Mouse (Mus musculus) forebrain, embryonic 12.5 days (tissue): ENCODE results near the gene Cyp4f39. TPM values are rescaled to one million over a fixed set of nuclear protein-coding genes. Genes with fewer than 3 reads are reported as not detected.

Experiments
- ATAC-seq: fragments of 200-750 bp; cut with Nextera tagmentation; 2 replicates; pipeline ENCODE4 v1.8.0; 2017; ENCODE audit warnings: moderate TSS enrichment; ENCODE audit not compliant: low FRiP score
- H3K27ac ChIP-seq: fragments of 300-500 bp; sonication (generic); 2 replicates; pipeline ENCODE4 v1.5.1; 2016; ENCODE audit warnings: mild to moderate bottlenecking
- H3K27me3 ChIP-seq: fragments of 300-500 bp; sonication (generic); 2 replicates; pipeline ENCODE4 v1.6.1; 2016; ENCODE audit warnings: mild to moderate bottlenecking
- H3K36me3 ChIP-seq: fragments of 300-500 bp; sonication (generic); replicated peaks from 2 replicates; pipeline ENCODE4 v1.6.1; 2016; ENCODE audit warnings: mild to moderate bottlenecking
- H3K4me1 ChIP-seq: fragments of 300-500 bp; sonication (generic); 2 replicates; pipeline ENCODE4 v1.6.1; 2016
- H3K4me2 ChIP-seq: fragments of 300-500 bp; sonication (generic); 2 replicates; pipeline ENCODE4 v1.6.1; 2016; ENCODE audit warnings: mild to moderate bottlenecking, moderate library complexity
- H3K4me3 ChIP-seq: fragments of 300-500 bp; sonication (generic); replicated peaks from 2 replicates; pipeline ENCODE4 v1.5.1; 2016; ENCODE audit warnings: mild to moderate bottlenecking
- H3K9ac ChIP-seq: fragments of 300-500 bp; sonication (generic); 2 replicates; pipeline ENCODE4 v1.6.1; 2016; ENCODE audit warnings: mild to moderate bottlenecking
- H3K9me3 ChIP-seq: fragments of 300-500 bp; sonication (generic); 2 replicates; pipeline ENCODE4 v1.6.1; 2016
- WGBS: fragments of 180-500 bp; shearing (Covaris S2); methylation state at CpG from one replicate; pipeline ENCODE4 v1.1.7; 2016; 5-methylcytosine and 5-hydroxymethylcytosine counted together
- polyA plus RNA-seq: library from polyadenylated mRNA; unstranded; fragments of >200 nt; fragmentation: Nextera tagmentation; extraction: Ambion mirVana; gene quantifications from 2 replicates; pipeline ENCODE4 v1.2.1, GENCODE M21; 2016

Gene Cyp4f39
- polyA plus RNA-seq, 1 experiment from 2014 or later: 0.22 TPM

- no peaks in the 10 kb centered on the region for H3K36me3 ChIP-seq
- H3K27me3 ChIP-seq: no peaks in the 10 kb centered on the region
- 0 out of 2 replicates have a peak, but pooled peaks have one; percentile 4 for ATAC-seq
- H3K9ac ChIP-seq: peak overlapping the region; percentile 53
- 70% methylated on average over 5 of the region's 5 CpGs for WGBS
- peaks cover 9% of the 10 kb centered on the region for H3K4me1 ChIP-seq
- H3K4me2 ChIP-seq: peak overlapping the region; percentile 61
- H3K4me3 ChIP-seq: peak overlapping the region; percentile 41
- no peak overlapping the region for H3K27ac ChIP-seq
- H3K9me3 ChIP-seq: no peaks in the 10 kb centered on the region
These were observed 84.3 kb downstream of the Cyp4f39 start for GRCm38 (mm10) chr17:32536867-32537250.

Other genes starting within 250 kb of the Cyp4f39 start
- gene Brd4, start 168.0 kb upstream of the Cyp4f39 start, polyA plus RNA-seq: 103 and 112 TPM in 2 replicates
- gene Akap8, start 131.5 kb upstream of the Cyp4f39 start, polyA plus RNA-seq: 143 and 145 TPM in 2 replicates
- gene Akap8l, start 102.1 kb upstream of the Cyp4f39 start, polyA plus RNA-seq: 110 TPM in 2 replicates
- 40.3 and 44.3 TPM in 2 replicates for gene Wiz, start 63.3 kb upstream of the Cyp4f39 start, polyA plus RNA-seq
- gene Rasal3, start 49.1 kb upstream of the Cyp4f39 start, polyA plus RNA-seq: 0.41 and 0.77 TPM in 2 replicates
- gene Pglyrp2, start 28.6 kb upstream of the Cyp4f39 start, polyA plus RNA-seq: not detected in 2 replicates
- 6.5 and 6.8 TPM in 2 replicates for gene Cyp4f17, start 53.3 kb downstream of the Cyp4f39 start, polyA plus RNA-seq
- 19.3 and 19.7 TPM in 2 replicates for gene Cyp4f16, start 83.8 kb downstream of the Cyp4f39 start, polyA plus RNA-seq
- not detected in 2 replicates for gene Cyp4f37, start 168.6 kb downstream of the Cyp4f39 start, polyA plus RNA-seq
- not detected in 2 replicates for gene Cyp4f40, start 206.2 kb downstream of the Cyp4f39 start, polyA plus RNA-seq
- gene Cyp4f15, start 232.9 kb downstream of the Cyp4f39 start, polyA plus RNA-seq: 0.91 and 1.5 TPM in 2 replicates